Mouse (Mus musculus) kidney, postnatal 14 days (tissue): ENCODE data around the gene Qk.

ENCODE experiments used
- DNase-seq: peaks from one replicate; pipeline ENCODE4 v3.0.0; 2022; ENCODE audit warnings: mixed read lengths

The Qk gene

DNA sequence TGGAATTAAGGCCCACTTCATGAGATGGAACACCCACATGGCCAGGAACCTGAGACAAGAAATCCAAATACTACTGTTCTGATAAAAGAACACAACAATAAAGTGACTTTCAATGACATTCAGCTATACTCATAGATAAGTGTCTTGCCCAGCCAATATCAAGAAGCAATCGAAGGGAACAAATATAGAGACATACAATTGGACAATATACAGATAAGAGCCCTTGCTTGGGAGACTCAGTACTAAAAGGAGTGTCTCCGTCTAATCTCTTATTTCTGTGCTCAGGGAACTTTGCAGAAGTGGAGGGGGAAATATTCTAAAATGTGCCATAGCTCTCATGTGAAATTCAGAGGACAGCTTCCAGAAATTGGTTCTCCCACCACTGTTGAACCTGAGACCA lies 83.1 kb downstream of the Qk start:
- no peak for DNase-seq

DNA sequence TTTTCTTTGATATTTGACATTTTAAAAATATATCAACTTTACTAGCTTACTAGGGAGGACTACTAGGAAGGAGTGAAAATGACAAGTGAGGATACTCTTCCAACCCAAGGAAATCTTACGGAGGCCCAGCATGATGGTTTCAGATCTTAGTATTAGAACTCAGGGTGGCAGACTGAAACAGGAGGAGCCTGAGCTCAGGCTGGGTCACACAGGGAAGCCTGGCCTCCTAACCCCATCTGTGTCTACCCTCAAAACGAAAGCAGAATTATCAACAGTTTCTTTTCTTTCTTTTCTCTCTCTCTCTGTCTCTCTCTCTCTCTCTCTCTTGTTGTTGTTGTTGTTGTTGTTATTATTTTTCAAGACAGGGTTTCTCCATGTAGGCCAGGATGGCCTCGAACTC lies 87.2 kb downstream of the Qk start:
- no peak for DNase-seq

DNA sequence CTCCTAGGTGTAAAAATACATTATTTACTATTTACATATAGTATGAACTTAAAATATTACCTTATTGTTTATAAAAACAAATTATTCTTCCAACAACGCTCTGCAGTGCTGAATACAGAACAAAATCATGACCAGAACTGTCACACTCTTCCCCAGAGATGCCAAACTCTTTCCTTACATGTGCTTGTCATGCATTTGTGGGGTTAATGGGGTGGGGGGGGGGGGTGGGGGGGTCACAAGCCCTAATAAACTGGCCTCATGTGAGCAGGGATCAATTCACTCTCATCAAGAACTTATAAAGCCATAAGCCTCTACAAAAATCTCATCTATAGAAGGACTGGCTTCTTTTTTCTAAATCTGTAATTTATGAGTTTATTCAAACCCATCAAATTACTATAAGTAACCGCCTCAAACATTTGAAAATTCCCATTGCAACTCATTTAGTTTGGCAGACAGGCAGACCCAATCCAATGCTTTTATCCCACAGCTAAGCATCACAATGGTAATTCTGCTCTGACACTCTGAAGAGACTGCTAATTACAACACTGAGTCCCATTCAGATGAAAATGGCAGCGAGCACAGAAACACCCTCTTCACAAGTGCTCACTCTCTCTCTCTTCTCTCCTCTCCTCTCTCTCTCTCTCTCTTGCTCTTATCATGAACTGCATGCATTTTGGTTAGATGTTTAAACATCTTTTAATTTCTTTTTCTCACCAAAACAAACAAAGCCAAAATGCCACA lies 91.7 kb downstream of the Qk start:
- DNase-seq = no peak

DNA sequence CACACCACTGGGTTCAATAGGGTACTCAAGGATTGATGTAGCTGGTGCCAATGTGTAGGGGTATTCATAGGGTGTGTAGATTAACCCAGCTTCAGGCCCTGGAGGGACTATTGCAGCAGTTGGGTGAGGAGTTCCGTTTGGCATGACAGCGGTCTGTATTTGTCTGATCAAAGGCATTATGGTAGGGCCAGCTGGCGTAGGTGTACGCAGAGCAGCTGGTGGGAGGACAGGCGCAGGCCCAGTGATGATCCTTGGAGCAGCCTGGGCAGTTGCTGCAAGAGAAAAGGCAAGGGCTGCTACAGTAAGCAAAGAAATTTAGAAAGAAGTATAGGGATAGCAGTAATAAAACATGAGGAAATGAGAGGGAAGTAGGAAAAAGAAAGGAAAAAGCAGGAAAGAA lies 103.5 kb downstream of the Qk start:
- DNase-seq = no peak

DNA sequence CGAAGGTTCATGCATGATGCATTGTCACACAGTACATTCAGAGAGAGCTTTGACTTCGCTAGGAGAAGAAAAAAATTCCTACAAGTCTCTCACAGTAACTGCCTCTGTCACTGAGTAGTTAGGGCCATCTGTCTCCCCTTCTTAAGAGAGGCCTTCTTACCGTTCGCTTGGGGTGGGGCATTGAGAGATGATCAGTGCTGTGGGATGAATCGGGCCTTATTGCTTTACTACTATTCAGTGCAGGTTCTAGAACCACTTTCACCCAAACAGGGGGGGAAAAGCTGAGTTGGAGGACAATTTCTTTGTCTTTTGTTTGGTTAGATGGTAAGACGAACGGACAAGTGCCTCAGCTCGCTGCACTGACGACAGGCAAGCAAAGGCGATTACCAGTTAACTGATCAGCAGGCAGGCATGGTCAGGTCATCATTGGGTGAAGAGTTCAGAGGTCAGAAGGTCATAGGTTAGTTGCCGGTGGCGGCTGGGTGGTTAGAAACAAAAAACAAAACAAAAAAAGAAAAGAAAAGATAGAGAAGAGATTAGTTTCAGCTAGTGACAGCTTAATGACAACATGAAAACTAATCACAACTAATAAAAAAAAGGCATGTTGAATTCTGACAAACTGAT lies 110.4 kb downstream of the Qk start:
- DNase-seq = no peak

DNA sequence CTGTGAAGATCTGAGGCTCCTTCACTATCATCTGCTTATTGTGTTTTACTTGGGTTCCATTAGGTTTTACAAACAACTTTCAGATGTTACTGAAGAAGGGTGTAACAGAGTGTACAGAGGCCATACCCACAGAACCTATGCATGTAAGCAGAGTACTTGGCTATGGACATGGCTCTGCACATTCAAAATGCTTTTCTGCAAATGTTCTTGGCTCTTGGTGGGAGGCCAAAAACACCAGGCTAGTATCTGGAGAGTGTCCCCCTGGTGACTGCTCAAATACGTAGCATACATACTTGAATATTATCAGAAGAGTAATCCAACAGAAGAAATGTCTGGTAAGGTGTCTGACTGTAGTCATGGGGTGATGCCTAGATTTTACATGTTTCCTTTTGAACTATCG lies 121.0 kb downstream of the Qk start:
- DNase-seq = no peak

DNA sequence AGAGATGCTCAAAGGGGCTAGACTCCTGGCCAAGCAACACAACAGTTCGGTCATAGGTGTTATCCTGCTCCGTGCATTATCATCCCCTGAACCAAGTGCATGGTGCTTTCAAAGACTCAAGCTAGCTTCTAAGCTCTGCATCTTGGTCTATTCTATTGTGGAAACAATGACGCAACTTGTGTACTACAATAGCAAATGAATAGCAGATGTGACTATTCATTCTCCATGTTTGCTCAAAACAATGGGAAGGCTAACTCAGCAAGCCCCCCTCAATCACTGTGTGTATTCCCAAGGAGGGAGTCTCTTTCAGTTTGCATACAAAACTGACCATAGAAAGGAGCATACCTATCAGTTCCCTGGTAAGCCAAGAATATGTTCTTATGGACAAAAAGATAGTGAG lies 121.4 kb downstream of the Qk start:
- DNase-seq = no peak

DNA sequence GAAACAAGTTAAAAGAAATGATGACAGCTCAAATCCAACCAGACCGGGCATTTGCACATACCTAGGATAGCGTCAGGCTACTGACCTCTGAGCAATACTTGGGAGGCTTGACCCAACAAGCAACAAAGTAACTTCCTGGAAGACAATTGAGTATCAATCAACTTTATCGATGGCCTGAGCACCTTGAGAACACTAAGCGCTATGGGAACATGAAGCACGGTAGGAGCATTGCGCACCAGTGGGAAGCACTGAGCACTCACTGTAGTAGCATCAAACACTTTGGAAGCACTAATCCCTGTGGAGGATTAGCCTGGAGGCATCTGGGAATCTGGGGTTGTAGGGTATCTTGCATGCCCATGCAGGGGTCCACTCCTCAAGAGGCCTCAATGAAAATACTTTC lies 124.0 kb downstream of the Qk start:
- DNase-seq = no peak

DNA sequence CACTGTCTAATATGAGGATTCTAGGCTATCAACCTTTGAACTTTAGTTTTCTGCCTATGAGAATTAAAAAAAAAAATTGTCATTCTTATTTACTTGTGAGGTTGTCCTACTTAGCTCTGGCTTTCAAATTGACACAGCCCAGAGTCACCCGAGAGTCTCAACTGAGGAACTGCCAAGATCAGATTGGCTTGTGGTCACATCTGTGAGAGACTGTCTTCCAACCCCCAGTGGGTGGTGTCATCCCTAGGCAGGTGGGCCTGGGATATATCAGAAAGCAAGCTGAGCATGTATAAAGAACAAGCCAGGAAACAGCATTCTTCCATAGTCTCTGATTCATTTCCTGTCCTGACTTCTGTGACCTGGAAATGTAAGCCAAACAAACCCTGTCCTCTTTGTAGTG lies 128.8 kb downstream of the Qk start:
- no peak for DNase-seq

DNA sequence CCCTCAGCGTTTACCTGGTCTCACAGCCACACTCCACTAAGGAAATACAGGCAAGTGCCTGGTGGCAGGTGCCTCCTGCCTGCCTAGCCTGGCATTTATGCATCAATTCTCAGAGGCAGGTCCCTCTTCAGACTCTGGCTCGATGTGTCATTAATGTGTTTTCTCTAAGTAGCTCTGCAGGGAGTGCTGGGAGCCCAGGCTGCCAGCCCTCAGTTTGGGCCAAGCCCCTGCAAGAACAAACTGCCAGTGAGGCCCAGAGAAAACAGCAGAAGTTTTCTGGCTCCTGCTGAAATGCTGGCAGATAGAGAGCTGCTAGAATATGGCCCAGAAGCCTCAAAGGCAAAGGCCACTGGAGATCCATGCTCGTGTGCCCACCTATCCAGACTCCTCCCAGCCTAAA lies 131.2 kb downstream of the Qk start:
- no peak for DNase-seq

DNA sequence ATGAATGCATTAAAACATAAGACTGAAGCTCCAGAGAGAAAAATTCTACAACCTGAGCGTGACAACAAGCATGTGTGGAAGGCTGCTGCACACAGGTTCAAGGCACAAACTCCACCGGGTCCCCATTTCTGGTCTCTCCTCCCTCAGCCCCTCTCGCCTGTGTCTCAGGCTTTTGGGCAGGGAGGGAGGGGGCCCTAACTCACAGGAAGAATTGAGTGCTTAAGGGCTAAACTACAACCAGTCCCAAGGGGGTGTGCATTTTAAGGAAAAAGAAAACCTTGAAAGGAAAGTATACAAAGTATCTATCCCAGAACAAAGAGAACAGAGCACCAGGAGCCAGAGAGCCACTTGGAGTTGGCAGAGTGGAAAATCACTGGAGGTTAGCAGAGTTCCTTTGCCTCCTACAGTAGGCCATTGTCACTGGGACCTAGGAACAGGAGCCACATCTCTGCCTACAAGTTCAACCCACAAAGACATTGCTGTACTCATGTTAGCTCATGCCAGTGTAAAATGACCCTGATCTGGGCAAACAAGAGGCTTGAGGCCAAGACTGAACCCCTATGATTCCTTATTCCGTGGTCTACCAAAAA lies 132.1 kb downstream of the Qk start:
- no peak for DNase-seq

DNA sequence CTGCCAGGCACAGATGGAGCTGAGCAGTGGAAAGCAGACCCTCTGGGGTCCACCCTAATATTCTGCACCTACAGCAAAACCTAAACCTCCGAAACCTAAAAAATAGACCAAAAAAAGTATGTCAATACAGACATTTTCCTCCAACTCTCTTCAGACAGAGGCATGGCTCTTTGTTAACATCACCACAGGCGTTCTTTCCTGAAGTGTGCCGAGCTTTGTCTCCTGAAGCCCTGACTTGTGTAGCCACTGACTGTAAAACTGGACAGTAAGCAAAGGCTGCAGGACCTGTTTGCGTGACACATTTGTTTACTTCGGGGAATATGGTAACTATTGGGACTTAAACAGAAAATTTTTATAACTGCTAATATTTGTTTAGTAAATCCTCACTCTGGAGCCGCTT lies 137.9 kb downstream of the Qk start:
- DNase-seq = no peak

DNA sequence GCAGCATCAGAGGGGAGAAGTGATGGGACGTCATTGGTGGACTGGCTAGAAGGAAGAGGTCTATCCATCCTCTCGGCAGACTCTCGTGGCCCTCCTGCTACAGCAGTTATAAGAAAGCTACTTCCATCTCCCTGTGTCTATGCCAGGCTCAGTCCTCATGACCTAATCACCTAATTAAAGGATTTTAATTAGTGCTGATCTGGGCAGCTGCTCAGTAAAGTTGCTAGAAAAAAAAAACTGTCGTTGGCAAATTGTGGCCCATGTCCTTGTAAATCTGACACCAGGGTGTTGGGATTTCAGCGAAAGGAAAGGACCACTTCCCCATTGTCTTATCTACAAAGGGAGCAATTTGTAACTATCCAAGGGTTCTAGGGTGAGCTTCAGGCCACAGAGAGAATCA lies 142.6 kb downstream of the Qk start:
- no peak for DNase-seq

DNA sequence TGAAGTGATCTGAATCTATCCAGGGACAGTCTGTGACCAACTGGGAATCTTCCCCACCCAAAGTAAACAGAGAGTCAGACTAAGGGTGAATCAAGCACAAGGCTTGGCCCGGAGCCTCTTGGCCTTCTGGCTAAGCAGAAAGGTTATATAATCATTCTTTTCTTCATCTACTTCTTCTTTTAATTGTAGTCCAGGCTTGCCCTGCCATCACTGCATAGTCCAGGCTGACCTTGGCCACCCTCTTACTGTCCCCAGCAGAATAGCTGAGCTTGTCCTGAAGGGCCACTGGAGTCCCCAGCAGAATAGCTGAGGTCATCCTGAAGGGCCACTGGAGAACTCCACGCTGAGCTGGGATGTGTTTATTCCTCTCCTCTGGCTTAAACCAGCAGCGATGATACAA lies 158.4 kb downstream of the Qk start:
- DNase-seq = no peak

DNA sequence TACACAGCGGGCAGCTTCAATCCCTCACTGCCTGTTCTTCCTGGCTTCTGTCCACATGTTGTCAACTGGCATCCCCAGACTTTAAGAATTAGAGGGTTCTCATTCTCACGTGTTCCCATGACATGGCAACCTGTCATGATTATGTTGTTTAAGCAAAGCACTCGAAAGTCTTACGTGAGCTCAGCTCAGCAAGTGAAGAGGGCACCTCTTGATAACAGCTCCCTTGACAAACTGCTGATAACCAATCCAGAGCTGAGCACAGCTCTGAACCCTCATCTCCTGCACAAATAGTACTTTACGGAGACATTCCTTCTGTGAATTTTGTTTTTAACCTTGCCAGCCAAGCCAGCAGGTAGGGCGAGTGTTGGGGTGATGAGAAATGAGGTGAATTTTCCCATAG lies 159.2 kb downstream of the Qk start:
- no peak for DNase-seq

DNA sequence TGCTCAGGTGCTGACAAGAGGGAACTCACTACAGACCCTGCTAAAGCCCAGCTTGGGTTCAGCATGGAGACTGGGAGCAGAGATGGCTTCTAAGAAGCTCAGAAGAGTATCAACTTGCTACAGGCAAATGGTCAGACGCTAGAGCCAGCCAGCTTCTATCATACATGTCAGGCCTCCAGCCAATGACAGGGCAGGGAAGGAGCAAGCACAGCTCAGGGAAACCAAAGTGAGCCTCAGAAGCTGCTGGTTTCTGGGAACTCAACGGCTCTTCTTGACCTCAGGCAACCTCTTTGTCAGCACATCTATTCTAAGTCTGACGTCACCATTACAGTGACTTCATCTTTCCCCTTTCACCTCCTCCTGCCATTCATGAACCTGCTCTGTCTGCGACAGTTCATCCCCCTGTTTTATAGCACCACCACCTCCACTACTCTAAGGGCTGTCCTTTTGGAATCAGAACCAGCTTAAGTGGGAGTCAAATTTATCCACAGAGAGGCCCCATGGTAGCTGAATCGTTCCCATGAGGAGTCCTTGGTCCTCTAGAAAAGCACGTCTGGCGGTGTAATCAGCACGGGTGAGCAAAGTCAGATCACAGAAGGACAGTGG lies 166.7 kb downstream of the Qk start:
- DNase-seq = no peak
